Mouse (Mus musculus) thymus, postnatal 4 days (tissue): ENCODE measurements at regions not wholly inside any gene's neighbourhood (a gene's known extent, or its start where the extent isn't known, plus 50 kb on each side); places are given as distances from the start of the nearest gene placed in this dataset.

Experiments
- DNase-seq: peaks from one replicate; pipeline ENCODE4 v3.0.0; 2021

DNA sequence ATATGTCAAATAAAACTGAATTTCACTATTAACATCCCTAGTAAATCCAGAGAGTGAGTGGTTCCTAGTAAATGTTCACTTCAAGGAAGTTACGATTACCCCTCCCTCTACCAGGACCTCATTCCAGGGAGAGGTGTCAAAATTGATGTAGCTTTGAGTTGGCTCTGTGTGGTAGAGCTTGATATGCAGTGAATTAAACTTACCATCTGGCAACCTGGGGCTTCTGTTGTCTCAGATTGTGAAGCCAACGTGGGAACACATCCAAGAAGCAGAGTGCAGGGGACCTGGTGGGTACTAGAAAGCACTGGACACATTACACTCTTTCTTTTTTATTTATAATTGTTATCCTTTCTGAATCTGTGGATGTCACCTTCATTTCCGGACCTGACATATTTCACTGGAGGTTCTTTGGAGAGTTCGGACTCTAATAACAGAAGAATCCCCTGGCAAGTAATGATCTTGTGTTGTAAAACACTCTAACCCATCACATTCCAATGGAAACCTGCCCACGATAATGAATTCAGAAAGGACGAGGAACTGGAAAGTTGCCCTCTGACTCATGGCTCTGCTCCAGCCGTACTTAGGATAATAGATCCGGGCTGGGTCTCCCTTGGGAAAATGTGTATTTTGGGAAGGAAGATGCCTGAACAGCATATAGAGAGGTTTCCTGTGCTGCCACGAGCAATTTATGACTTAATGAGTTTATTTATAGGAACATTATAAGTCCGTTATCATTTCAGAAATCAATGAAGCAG, 295.8 kb downstream of the Plk2 start:
- no peak for DNase-seq

DNA sequence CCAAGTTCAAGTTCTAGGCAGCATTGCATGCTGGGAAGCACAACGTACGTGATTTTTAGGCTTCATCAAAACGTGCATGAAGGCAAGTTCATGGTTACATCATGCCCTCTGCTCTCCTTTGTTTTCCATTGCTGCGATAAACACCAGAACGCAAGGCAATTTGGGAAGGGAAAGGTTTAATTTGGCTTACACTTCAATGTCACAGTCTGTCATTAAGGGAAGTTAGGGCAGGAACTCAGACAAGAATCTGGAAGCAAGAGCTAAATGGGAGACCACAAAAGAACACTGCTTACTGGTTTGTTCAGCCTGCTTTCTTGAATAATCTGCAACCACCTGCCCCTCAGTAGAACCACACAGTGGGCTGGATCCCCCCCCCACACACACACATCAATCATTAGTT, 297.9 kb downstream of the Plk2 start:
- no peak for DNase-seq

DNA sequence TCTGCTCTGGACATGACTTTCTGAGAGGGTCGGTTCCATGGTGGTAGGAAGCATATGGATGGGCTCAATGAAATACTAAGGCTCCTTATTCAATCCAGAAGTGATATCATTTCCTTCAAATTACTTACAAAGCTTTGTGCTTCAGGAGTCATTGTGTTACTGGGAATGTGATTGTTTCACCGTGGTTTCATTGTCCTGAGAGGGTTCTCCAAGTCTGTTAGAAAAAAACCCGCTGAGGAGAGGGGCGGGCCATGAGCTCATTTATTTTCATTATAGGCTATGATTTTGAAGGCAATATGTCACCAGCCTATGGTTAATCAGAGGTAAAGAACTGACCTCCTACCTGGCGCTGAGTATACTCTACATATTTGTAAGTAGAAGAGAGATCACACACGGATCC, 300.0 kb downstream of the Plk2 start:
- no peak for DNase-seq

DNA sequence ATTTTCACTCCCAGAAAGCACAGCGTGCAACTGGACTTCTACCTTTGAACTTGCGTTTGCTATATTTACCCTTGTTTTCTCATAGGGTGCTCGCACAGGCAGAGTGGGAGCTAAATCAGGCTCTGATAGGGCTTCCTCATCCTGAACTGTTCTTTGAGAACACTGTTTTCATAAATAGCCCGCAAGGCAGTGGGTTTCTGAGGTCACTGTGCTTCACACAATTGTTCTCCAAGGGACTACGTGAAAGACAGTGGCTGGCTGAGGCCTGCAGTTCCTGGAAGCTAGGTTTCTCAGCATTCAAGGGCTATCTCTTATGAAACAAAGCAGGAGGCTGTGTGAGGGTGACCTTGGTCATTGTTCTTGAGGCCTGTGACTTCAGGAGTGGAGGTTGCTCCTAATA, 301.7 kb downstream of the Plk2 start:
- DNase-seq, result no peak

DNA sequence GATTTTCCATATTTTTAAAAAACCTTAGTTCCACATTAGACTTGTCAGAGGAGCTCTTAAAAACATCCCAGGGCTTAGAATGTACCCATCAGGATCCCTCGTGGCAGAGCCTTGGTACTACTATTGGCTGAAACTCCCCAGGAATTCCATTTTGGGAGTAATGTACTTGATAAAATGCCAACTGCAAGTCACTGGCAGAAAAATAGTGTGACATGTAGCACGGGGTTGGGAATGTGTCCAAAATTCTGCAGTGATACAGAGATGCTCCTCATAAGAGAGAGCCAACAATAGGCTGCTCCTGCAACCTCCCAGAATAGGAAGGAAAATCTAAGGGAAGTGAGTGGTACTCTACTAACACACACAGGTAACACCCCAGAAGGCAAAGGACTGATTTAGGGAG, 309.4 kb downstream of the Plk2 start:
- DNase-seq, result no peak

DNA sequence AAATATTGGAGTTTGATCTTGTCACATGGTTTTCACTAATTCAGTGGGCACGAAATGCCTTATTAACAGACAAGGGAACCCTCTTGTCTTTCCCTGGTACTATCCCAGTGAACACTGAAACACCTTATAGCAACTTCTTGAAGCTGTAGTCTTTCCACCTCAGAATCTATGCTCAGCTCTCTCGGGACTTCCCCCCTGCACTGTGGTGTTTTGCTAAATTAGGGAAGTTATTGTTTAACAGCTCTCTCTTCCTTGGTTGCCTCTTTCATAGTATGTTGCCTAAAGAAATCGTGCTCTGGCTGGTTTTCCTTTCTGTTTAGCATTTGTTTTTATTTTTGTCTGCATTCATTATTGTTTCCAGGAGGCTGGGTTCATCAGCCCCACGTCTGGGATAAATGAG, 316.0 kb downstream of the Plk2 start:
- DNase-seq, result no peak

DNA sequence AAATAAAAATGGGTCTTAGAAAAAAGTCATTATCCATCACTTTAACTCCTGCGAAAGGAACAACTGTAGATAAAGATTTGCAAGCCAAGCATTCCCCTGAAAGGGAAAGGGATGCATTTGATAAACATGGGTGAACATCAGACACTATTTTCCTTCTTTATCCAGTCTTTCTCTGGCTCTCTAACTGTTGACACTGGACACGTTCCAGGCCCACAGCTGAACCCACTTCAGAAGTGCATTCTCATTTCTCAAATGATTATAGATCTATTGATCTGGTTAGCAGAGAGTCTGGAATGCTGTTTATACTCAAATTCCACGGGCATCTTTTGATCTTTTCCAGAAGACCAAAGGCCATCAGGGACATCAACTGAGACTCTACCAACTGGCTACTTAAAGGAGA, 317.7 kb downstream of the Plk2 start:
- DNase-seq, result no peak

DNA sequence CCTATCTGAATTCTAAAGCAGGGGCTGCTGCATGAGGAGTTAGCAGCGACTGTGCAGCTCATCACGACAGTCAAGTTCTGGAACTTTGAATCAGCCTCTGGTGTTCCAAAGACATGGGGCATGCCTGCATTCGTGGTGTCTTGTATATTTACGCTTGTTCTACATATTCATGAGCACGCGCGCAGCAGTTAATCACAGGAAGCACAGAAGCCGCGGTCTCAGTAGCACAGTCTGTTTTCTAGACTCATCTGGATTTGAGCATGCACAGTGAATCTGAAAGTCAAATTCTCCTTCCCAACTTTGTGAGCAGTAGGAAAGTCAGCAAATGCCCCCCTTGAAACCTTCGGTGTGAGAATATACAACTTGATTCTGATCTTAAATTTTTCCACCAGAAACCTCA, 327.3 kb downstream of the Plk2 start:
- DNase-seq, result no peak

DNA sequence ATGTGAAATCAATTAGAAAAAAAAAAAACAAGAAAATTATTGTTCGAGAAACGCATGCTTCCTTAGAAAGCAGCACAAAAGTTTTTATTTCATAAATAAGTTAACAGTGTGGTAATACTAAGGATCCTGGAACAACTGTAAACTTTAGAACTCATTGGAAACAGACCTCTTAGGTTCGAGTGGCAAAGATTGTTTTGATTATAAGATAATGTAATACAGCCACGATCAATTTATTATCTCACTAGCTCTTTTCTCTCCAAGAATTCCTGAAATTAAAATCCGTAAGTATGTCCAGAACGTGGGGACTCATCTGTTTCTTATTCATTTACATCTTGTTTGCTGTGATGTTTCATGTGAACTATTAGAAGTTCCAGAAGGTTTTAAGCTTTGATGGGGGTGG, 327.9 kb downstream of the Plk2 start:
- no peak for DNase-seq

DNA sequence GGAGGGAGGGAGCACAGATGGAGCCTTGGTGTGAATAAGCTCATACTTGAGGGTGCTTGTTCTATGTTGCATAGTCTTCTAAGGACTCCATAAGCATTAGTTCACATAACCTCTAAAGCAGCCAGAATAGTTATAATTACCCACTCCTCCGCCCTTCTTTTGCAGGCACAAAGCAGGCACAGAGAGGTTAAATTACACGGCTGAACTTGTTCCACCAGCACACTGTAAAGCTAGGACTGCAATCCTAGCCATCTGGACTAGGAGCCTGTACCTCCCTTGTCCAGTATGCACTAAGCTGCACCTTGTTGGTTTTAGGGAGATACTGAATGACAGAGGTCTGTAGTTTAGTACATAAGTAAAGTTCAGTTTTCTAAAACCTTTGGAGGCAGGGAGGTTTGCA, 330.0 kb downstream of the Plk2 start:
- DNase-seq, result no peak

DNA sequence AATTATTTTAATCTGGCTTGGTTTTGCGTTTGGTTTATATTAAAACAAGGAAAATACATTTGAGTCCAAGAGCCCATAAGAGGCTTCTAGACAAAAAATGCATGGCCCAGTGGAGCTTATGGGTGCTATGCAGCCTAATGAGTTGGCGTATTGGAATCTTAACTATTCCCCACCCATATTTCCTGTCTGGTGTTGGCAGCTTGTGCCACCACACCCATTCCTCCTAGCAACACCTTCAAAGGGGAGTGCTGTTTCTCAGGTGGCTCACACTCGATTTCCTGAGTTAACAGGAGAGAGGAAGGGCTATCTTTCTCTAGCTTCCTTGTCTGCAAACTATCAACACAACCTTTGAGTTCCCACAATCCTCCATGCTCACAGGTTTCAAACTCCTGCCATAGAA, 331.0 kb downstream of the Plk2 start:
- no peak for DNase-seq

DNA sequence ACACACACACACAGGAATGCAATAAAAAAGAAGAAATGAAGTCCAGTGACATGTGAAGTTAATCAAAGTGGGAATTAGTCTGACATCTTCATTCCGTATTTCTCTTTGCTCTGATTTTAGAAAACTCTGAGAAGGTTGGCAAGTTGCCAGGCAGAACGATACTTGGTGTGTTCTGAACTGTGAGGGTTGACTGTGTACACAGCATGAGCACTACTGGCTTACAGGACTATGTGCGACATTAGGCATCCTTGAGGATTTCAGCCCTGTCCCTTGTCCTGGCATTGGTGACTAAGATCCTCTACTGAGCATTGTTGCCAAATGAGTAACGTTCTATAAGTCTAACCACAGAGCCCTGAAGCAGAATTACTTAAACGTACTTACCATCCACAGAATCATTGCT, 340.7 kb downstream of the Plk2 start:
- no peak for DNase-seq

DNA sequence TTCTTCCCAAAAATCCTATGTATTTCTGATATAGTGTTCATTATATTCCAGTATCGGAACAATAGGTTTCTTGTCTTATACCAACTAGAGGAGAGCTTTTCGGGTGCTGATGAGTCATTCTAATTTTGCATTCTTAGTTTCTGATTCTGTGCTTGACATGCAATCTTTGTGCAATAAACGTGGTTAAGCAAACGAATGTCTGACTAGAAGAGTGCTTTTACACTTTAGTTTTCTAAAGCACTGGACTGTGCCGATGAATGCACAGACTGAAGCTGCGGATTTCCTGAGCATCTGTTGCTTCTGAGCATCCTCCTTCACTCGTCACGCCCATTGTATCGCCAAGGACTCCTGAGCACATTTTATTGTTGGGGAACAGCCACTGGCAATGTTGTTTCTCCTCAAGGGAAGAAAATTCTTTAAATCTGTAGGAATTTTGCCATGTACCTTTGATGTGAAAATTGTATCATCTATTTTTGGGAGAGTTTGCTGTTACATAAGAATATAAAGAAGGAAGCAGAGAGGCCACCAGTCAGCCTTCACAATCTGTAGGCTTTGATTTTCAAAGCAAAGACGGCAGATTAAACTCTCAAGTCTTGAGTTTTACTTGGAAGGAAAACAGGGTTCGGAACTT, 346.8 kb downstream of the Plk2 start:
- no peak for DNase-seq

DNA sequence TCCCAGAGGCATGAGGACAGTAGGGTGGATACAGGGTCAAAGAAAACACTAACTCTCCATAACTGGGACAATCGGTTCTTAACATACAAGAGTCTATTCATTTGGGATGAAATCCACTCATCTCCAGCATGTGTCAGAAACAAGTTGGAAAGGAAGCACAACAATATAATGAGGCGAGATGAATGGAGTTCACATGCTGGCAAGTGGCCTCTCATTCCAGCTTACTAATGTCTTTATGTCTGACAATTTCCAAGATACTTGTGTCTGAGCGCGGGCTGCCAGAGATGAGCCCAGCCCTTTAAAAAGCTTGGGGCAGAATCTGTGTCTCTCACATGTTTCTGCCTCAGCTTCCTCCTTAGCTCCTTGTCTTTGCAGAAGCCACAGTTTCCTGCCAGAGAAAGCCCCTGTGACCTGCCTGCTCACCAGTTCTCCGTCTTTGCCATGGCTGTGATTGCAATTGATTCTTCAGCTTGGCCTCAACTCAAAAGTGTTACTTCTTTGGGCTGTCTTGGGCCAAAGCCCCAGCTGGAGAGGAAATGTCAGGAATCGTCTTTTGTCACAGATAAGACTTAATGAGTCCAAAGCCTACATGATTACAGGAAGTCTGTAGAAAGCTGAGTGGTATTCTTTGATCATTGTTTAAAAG, 352.5 kb downstream of the Plk2 start:
- no peak for DNase-seq

DNA sequence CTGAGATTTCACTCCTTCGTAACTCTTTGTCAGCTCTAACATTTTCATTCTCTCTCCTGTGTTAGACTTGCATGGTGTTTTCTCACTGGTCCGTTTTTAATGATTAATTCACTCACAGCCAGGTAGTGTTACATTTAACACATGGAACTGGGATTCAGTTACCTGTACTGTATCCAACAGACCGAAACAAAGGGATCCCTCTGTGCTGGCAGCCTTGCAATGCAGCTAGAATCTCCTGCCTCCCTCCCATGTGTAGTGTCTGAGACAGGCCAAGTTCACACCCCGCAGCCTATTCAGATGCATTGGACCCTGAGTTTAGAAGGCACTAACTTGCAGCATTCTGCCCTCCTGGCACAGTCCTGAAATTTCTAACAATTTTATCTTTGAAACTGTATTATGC, 357.9 kb downstream of the Plk2 start:
- no peak for DNase-seq

DNA sequence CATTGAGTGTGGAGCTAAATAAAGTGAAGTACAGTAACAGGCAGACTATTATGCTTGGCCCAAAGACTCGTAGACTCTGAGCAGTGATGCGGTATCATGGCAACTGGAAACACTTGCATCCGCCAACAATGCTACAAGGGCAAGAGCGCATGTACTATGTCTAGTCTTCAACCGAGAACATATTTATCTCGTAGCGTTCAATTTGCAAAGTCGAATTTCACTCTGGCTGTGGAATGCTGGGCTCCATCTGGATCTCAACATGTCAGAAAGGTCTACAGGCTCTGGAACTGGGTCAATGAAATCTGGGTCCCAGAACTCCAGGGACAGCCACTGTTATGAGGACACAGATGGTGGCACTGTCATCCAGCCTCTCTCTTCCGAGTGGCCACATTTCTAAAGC, 359.7 kb downstream of the Plk2 start:
- no peak for DNase-seq

DNA sequence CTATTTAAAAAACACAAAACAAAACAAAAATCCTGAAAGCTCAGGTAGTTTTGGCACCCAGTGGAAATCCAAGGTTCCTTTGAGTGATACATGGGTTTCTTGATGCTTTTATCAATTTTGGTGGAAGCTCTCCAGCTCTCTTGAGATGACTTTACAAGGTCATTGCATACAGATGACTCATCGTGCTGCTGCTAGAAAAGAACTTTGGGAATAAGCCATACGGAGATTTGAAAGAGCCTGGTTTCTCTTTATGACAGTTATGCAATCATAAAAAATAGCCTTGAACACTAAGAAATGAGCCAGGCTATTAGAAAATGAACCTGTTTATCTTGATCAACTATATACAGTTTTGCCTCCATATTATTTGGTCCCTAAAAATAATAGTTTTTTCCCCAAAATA, 362.0 kb downstream of the Plk2 start:
- DNase-seq, result no peak

DNA sequence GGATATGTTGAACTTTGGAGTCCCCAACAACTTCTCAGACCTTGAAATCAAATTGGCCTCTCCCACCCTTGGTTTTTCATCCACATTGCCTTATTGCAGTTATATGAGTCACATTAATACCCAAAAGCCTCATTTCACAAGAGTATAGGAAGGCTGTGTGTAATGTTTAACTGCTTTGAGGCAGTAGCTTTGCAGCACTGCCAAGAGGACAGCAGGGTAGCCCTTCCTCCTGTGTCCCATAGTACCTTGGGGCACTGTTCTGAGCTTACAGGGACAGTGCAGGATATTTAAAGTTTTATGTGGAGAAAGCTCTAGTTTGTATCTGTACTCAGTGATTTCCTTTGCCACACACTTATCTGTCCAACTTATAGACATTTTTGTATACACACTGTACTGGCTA, 374.4 kb downstream of the Plk2 start:
- DNase-seq, result no peak

DNA sequence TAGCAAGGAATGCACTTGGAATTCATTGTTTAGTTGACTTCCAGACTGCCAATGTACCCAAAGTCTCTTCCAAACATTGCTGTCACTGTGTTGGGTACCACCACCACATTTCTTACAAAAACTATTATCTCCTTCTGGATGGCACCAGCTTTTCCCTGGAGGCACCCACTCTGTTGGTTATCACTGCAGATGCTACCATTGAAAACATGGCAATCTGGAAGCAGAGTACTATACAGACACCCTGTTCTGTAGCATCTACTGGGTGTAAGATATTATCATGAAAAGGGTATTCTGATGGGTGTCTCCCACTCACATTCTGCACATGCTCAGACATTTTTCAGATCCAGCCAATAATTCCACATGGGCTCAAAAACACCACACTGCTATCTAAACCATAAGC, 380.4 kb downstream of the Plk2 start:
- DNase-seq, result no peak

DNA sequence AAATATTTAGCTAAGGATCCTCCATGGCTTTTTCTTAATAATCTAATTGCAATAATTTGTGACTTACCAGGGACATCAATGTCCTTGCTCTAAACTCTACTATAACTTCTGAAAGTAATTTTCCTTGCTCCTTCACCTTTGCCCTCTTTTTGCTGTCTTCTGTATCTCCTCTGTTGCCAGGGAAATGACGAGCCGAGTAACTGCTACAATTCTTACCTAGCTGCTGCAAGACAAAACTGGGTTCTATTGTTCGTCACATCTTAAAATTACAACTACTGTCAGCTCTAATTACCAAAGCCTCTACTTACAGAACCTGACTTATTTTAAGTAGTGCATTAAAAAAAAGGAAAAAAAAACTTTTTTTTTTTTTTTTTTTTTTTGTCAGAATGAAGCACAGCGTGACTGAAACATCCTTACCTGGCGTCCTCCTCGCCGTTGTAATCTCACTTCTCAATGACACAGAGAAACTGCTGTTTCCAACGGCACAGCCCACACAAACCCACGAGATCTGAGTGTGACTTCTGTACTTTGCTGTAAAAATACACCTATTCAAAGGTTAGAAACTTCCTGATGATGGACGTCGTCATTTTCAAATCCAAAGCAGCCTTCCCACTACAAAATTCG, 389.4 kb downstream of the Plk2 start:
- no peak for DNase-seq

DNA sequence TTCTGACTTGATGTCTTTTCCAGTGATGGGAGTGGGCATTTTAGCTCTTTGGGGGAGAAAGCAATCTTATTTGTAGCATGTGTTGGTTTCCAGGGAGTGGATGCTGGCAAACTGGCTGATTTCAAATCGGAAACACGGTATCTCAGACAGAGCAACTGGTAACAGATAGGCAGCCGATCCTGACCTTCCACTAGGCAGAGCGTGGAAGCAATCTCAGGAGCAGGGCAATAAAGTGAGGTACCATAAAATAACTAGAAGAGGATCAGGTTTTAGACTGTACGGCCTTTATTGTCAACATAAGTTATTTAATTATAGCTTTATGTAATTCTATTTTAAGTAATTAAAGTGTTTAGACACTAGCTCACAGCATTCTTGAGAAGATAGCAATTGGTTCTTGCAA, 390.0 kb downstream of the Plk2 start:
- DNase-seq, result no peak

DNA sequence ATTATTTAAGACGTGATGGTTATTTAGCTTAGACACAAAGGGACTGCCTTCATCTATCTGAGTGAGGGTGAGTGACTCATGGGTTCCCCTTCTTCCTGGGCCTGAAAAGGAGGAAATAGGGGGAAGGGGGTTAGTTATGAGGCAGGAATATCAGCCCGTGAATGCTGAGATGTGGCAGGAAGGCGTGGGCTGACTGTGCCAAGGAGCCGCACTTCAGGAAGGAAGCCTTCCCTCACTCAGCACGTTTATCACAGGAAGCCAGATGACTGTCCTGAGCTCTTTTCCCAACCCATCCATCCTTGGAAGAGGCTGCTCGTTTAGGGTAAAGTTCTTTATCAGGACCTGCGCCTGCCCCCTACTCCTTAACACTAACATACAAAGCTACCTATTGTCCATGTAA, 403.5 kb downstream of the Plk2 start:
- no peak for DNase-seq

DNA sequence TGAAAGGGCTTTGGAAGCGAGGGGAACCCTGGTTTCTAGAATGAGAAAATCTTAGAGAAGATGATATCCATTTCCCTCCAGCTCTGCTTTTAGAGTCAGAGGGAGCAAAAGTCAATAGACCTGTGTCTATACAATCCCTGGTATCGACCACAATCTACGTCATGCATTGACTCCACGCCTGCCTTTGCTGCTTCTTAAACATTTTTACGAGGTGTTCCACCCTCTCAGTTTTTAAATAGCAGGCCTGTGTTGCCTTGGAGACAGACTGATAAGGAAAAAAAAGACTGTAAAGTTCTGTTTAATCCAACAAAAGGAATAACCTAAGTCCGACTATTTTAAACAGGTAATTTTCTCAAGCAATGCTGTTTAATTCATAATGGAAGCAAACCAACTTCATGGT, 408.0 kb downstream of the Plk2 start:
- DNase-seq, result no peak

DNA sequence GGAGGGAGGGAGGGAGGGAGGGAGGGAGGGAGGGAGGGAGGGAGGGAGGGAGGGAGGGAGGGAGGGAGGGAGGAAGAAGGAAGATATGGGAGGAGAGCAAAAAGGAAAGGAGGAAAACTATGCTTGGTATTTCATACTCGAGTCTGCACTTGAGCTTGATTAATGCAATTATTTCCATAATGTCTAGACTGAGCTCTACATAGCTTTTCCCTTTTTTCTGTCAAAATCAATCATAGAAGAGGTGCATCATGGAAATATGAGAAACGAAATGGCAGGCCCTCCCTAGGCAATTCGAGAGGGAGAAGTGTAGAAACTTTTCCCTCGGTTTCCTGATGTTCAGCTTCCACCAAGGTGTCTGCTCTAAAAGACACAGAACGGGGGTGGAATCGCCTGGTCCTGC, 417.6 kb downstream of the Plk2 start:
- DNase-seq, result no peak
